Mouse (Mus musculus): ENCODE measurements around the gene Fxr1. TPM values are rescaled to one million over a fixed set of nuclear protein-coding genes. Genes with fewer than 3 reads are reported as not detected.
"Not testable (repeated sequence)": the region's sequence is repeated elsewhere in the genome, so short reads cannot be mapped to it uniquely, and the experiment has no call there.

Gene Fxr1
- polyA plus RNA-seq, 1 experiment from 2014 or later: 73.9 TPM

- no peak for ATAC-seq (ENCODE audit: insufficient number of reproducible peaks, insufficient read depth, low FRiP score, low read depth)
- 51% methylated on average over 3 of the region's 3 CpGs for WGBS
- Histone ChIP-seq H3K4me3 (ENCODE audit: control insufficient read depth in 1 of 2, insufficient read depth in 1 of 2, low read depth in 1 of 2, low read length in 2 of 2) (no peak overlapping the region), H3K4me1 (ENCODE audit: control insufficient read depth in 2 of 2, insufficient read depth in 2 of 2, low read length in 2 of 2) (peaks cover 13 to 27% of the 10 kb centered on the region in 2 experiments), H3K9me3 (ENCODE audit: control insufficient read depth, low read length) (no peaks in the 10 kb centered on the region), H3K4me2 (ENCODE audit: low read length) (no peak overlapping the region), H3K27ac (replicated peaks in 1 of 2; ENCODE audit: control insufficient read depth in 1 of 2, insufficient read depth in 1 of 2, low read depth in 2 of 2, low read length in 2 of 2) (peak overlapping the region; percentile 70 to 72; a peak in 3 of 4 replicates), H3K27me3 (ENCODE audit: control insufficient read depth, insufficient read depth, low read length) (no peaks in the 10 kb centered on the region), H3K9ac (ENCODE audit: low read length) (no peak overlapping the region), H3K36me3 (ENCODE audit: control insufficient read depth, insufficient read depth, low read length) (no peaks in the 10 kb centered on the region)
Observed at GRCm38 (mm10) chr3:33994127-33994488, 25.6 kb upstream of the Fxr1 start.

GRCm38 (mm10) chr3:34001691-34002090 is 18.1 kb upstream of the Fxr1 start:
- ATAC-seq (ENCODE audit: insufficient number of reproducible peaks, insufficient read depth, low FRiP score, low read depth); H3K9me3 ChIP-seq (ENCODE audit: control insufficient read depth, low read length): not testable (repeated sequence)

GRCm38 (mm10) chr3:34003860-34004259 is 15.9 kb upstream of the Fxr1 start:
- H3K9ac ChIP-seq (ENCODE audit: low read length): no peak overlapping the region
- 18% methylated on average over 3 of the region's 3 CpGs for WGBS
- no peak for ATAC-seq (ENCODE audit: insufficient number of reproducible peaks, insufficient read depth, low FRiP score, low read depth)

More at GRCm38 (mm10) chr3:34001691-34002090, 18.1 kb upstream of the Fxr1 start:
- H3K4me3 ChIP-seq (ENCODE audit: control insufficient read depth in 1 of 2, insufficient read depth in 1 of 2, low read depth in 1 of 2, low read length in 2 of 2); H3K4me2 ChIP-seq (ENCODE audit: low read length); H3K4me1 ChIP-seq (ENCODE audit: control insufficient read depth in 2 of 2, insufficient read depth in 2 of 2, low read length in 2 of 2); H3K27me3 ChIP-seq (ENCODE audit: control insufficient read depth, insufficient read depth, low read length); H3K27ac ChIP-seq (replicated peaks in 1 of 2; ENCODE audit: control insufficient read depth in 1 of 2, insufficient read depth in 1 of 2, low read depth in 2 of 2, low read length in 2 of 2); H3K9ac ChIP-seq (ENCODE audit: low read length); H3K36me3 ChIP-seq (ENCODE audit: control insufficient read depth, insufficient read depth, low read length): not testable (repeated sequence)

GRCm38 (mm10) chr3:34006301-34006700 is 13.4 kb upstream of the Fxr1 start:
- no peak for ATAC-seq (ENCODE audit: insufficient number of reproducible peaks, insufficient read depth, low FRiP score, low read depth)
- no peak overlapping the region for H3K9ac ChIP-seq (ENCODE audit: low read length)
- no peaks in the 10 kb centered on the region for H3K27me3 ChIP-seq (ENCODE audit: control insufficient read depth, insufficient read depth, low read length)
- H3K4me2 ChIP-seq (ENCODE audit: low read length): no peak overlapping the region
- no peak overlapping the region for H3K27ac ChIP-seq (replicated peaks in 1 of 2; ENCODE audit: control insufficient read depth in 1 of 2, insufficient read depth in 1 of 2, low read depth in 2 of 2, low read length in 2 of 2)
- WGBS: 60% methylated on average over 2 of the region's 2 CpGs
- H3K4me1 ChIP-seq (ENCODE audit: control insufficient read depth in 2 of 2, insufficient read depth in 2 of 2, low read length in 2 of 2): peaks cover 0 to 9% of the 10 kb centered on the region in 2 experiments; a peak in 1 of 4 replicates
- H3K9me3 ChIP-seq (ENCODE audit: control insufficient read depth, low read length): no peaks in the 10 kb centered on the region
- no peaks in the 10 kb centered on the region for H3K36me3 ChIP-seq (ENCODE audit: control insufficient read depth, insufficient read depth, low read length)
- no peak overlapping the region for H3K4me3 ChIP-seq (ENCODE audit: control insufficient read depth in 1 of 2, insufficient read depth in 1 of 2, low read depth in 1 of 2, low read length in 2 of 2)

More at GRCm38 (mm10) chr3:34003860-34004259, 15.9 kb upstream of the Fxr1 start:
- Histone ChIP-seq H3K27ac (replicated peaks in 1 of 2; ENCODE audit: control insufficient read depth in 1 of 2, insufficient read depth in 1 of 2, low read depth in 2 of 2, low read length in 2 of 2) (no peak overlapping the region), H3K4me2 (ENCODE audit: low read length) (no peak overlapping the region), H3K4me1 (ENCODE audit: control insufficient read depth in 2 of 2, insufficient read depth in 2 of 2, low read length in 2 of 2) (peaks cover 0 to 9% of the 10 kb centered on the region in 2 experiments; a peak in 1 of 4 replicates), H3K36me3 (ENCODE audit: control insufficient read depth, insufficient read depth, low read length) (no peaks in the 10 kb centered on the region), H3K4me3 (ENCODE audit: control insufficient read depth in 1 of 2, insufficient read depth in 1 of 2, low read depth in 1 of 2, low read length in 2 of 2) (no peak overlapping the region), H3K27me3 (ENCODE audit: control insufficient read depth, insufficient read depth, low read length) (no peaks in the 10 kb centered on the region), H3K9me3 (ENCODE audit: control insufficient read depth, low read length) (no peaks in the 10 kb centered on the region)

- WGBS: 77% methylated on average over 3 of the region's 3 CpGs
Observed at GRCm38 (mm10) chr3:34006824-34007223, 12.9 kb upstream of the Fxr1 start.

GRCm38 (mm10) chr3:34007611-34008010 is 12.1 kb upstream of the Fxr1 start:
- H3K27ac ChIP-seq (replicated peaks in 1 of 2; ENCODE audit: control insufficient read depth in 1 of 2, insufficient read depth in 1 of 2, low read depth in 2 of 2, low read length in 2 of 2): peak overlapping the region in 1 of 2 experiments; percentile 39; a peak in 1 of 4 replicates

More at GRCm38 (mm10) chr3:34006824-34007223, 12.9 kb upstream of the Fxr1 start:
- ATAC-seq (ENCODE audit: insufficient number of reproducible peaks, insufficient read depth, low FRiP score, low read depth): no peak
- Histone ChIP-seq H3K4me2 (ENCODE audit: low read length) (no peak overlapping the region), H3K9ac (ENCODE audit: low read length) (no peak overlapping the region), H3K27me3 (ENCODE audit: control insufficient read depth, insufficient read depth, low read length) (no peaks in the 10 kb centered on the region), H3K9me3 (ENCODE audit: control insufficient read depth, low read length) (no peaks in the 10 kb centered on the region), H3K36me3 (ENCODE audit: control insufficient read depth, insufficient read depth, low read length) (no peaks in the 10 kb centered on the region), H3K27ac (replicated peaks in 1 of 2; ENCODE audit: control insufficient read depth in 1 of 2, insufficient read depth in 1 of 2, low read depth in 2 of 2, low read length in 2 of 2) (no peak overlapping the region), H3K4me1 (ENCODE audit: control insufficient read depth in 2 of 2, insufficient read depth in 2 of 2, low read length in 2 of 2) (peaks cover 0 to 9% of the 10 kb centered on the region in 2 experiments; a peak in 1 of 4 replicates), H3K4me3 (ENCODE audit: control insufficient read depth in 1 of 2, insufficient read depth in 1 of 2, low read depth in 1 of 2, low read length in 2 of 2) (no peak overlapping the region)

GRCm38 (mm10) chr3:34008191-34008590 is 11.6 kb upstream of the Fxr1 start:
- H3K27ac ChIP-seq (replicated peaks in 1 of 2; ENCODE audit: control insufficient read depth in 1 of 2, insufficient read depth in 1 of 2, low read depth in 2 of 2, low read length in 2 of 2): peak overlapping the region; percentile 39 to 47; a peak in 2 of 4 replicates
- H3K4me1 ChIP-seq (ENCODE audit: control insufficient read depth in 2 of 2, insufficient read depth in 2 of 2, low read length in 2 of 2): peaks cover 0 to 9% of the 10 kb centered on the region in 2 experiments; a peak in 1 of 4 replicates
- no peak overlapping the region for H3K4me3 ChIP-seq (ENCODE audit: control insufficient read depth in 1 of 2, insufficient read depth in 1 of 2, low read depth in 1 of 2, low read length in 2 of 2)
- peak; percentile 73; the same call in 1 of the 2 replicates for ATAC-seq (ENCODE audit: insufficient number of reproducible peaks, insufficient read depth, low FRiP score, low read depth)
- no peaks in the 10 kb centered on the region for H3K9me3 ChIP-seq (ENCODE audit: control insufficient read depth, low read length)
- H3K9ac ChIP-seq (ENCODE audit: low read length): no peak overlapping the region
- no peaks in the 10 kb centered on the region for H3K27me3 ChIP-seq (ENCODE audit: control insufficient read depth, insufficient read depth, low read length)
- H3K4me2 ChIP-seq (ENCODE audit: low read length): no peak overlapping the region
- 25% methylated on average over 6 of the region's 6 CpGs for whole genome bisulfite sequencing
- H3K36me3 ChIP-seq (ENCODE audit: control insufficient read depth, insufficient read depth, low read length): no peaks in the 10 kb centered on the region

More at GRCm38 (mm10) chr3:34007611-34008010, 12.1 kb upstream of the Fxr1 start:
- no peak overlapping the region for H3K4me3 ChIP-seq (ENCODE audit: control insufficient read depth in 1 of 2, insufficient read depth in 1 of 2, low read depth in 1 of 2, low read length in 2 of 2)
- ATAC-seq (ENCODE audit: insufficient number of reproducible peaks, insufficient read depth, low FRiP score, low read depth): no peak
- no peaks in the 10 kb centered on the region for H3K36me3 ChIP-seq (ENCODE audit: control insufficient read depth, insufficient read depth, low read length)
- H3K4me2 ChIP-seq (ENCODE audit: low read length): no peak overlapping the region
- 73% methylated on average over 4 of the region's 4 CpGs for WGBS
- H3K9ac ChIP-seq (ENCODE audit: low read length): no peak overlapping the region
- H3K4me1 ChIP-seq (ENCODE audit: control insufficient read depth in 2 of 2, insufficient read depth in 2 of 2, low read length in 2 of 2): peaks cover 0 to 9% of the 10 kb centered on the region in 2 experiments; a peak in 1 of 4 replicates
- no peaks in the 10 kb centered on the region for H3K9me3 ChIP-seq (ENCODE audit: control insufficient read depth, low read length)
- no peaks in the 10 kb centered on the region for H3K27me3 ChIP-seq (ENCODE audit: control insufficient read depth, insufficient read depth, low read length)

Measured in heart, embryonic 14.5 days (tissue).